Mouse (Mus musculus) olfactory bulb, adult 2 months (tissue): Measurements from ENCODE around the gene Polr2a. TPM values are rescaled to one million over a fixed set of nuclear protein-coding genes. Genes with fewer than 3 reads are reported as not detected.

Source experiments
- H3K27ac ChIP-seq: fragments of 200-500 bp; 2 replicates; pipeline ENCODE4 v1.5.1; 2012; ENCODE audit warnings: low read depth, low read length; ENCODE audit not compliant: insufficient read depth
- H3K4me1 ChIP-seq: fragments of 200-500 bp; 2 replicates; pipeline ENCODE4 v1.6.1; 2012; ENCODE audit warnings: low read length; ENCODE audit not compliant: control insufficient read depth, insufficient read depth
- H3K4me3 ChIP-seq: fragments of 200-500 bp; 2 replicates; pipeline ENCODE4 v1.5.1; 2012; ENCODE audit warnings: mild to moderate bottlenecking, low read depth, low read length, moderate library complexity; ENCODE audit not compliant: insufficient read depth
- CTCF ChIP-seq: fragments of 200-500 bp; IDR thresholded peaks from 2 replicates; pipeline ENCODE4 v1.5.1; 2012; ENCODE audit warnings: low read depth, mild to moderate bottlenecking, low read length, moderate library complexity; ENCODE audit not compliant: insufficient read depth
- POLR2A ChIP-seq: fragments of 200-500 bp; IDR thresholded peaks from 2 replicates; pipeline ENCODE4 v1.6.1; 2012; ENCODE audit warnings: mild to moderate bottlenecking, low read depth, low read length, moderate library complexity; ENCODE audit not compliant: insufficient read depth
- WGBS: fragments of 180-500 bp; shearing (Covaris S2); methylation state at CpG from one replicate; pipeline ENCODE4 v1.1.7; 2018; 5-methylcytosine and 5-hydroxymethylcytosine counted together
- polyA plus RNA-seq: library from polyadenylated mRNA; stranded (reverse); fragments of >200 nt; gene quantifications from 2 replicates; pipeline ENCODE4 v1.2.4, GENCODE M21; 2012; ENCODE audit warnings: low replicate concordance; ENCODE audit not compliant: missing spikeins, insufficient read depth, insufficient read length

The Polr2a gene
- polyA plus RNA-seq, 1 experiment, result 105 TPM

GRCm38 (mm10) chr11:69711082-69711481 is 47.4 kb downstream of the Polr2a start:
- 91% methylated on average over 2 of the region's 2 CpGs for WGBS

DNA sequence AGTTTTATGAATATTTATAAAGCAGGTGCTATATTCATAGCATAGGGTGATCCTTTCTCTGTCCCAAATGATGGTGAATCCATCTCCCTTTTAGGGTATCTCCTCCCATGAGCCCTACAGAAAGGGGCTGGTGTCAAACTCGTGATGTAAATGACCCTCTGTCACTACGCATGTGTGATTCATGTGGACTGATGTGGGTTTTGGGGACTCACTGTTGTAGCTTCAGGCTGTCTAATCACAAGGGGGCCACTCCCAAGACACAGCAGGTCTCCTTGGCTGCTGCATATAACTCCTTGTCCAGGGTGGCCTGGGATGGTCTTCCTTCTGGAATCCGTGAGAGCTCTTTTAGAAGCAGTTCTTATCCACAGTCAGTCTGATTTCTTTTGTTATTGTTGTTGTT is 48.0 kb downstream of the Polr2a start:
- no peak overlapping the region for H3K27ac ChIP-seq
- 85% methylated on average over 3 of the region's 3 CpGs for WGBS
- TF ChIP-seq CTCF (no peak), POLR2A (no peak)
- peaks cover 6% of the 10 kb centered on the region for H3K4me1 ChIP-seq
- no peak overlapping the region for H3K4me3 ChIP-seq

More at GRCm38 (mm10) chr11:69711082-69711481, 47.4 kb downstream of the Polr2a start:
- Histone ChIP-seq H3K27ac (no peak overlapping the region), H3K4me1 (peaks cover 6% of the 10 kb centered on the region), H3K4me3 (no peak overlapping the region)
- no peak for TF ChIP-seq CTCF
- TF ChIP-seq POLR2A, result no peak

DNA sequence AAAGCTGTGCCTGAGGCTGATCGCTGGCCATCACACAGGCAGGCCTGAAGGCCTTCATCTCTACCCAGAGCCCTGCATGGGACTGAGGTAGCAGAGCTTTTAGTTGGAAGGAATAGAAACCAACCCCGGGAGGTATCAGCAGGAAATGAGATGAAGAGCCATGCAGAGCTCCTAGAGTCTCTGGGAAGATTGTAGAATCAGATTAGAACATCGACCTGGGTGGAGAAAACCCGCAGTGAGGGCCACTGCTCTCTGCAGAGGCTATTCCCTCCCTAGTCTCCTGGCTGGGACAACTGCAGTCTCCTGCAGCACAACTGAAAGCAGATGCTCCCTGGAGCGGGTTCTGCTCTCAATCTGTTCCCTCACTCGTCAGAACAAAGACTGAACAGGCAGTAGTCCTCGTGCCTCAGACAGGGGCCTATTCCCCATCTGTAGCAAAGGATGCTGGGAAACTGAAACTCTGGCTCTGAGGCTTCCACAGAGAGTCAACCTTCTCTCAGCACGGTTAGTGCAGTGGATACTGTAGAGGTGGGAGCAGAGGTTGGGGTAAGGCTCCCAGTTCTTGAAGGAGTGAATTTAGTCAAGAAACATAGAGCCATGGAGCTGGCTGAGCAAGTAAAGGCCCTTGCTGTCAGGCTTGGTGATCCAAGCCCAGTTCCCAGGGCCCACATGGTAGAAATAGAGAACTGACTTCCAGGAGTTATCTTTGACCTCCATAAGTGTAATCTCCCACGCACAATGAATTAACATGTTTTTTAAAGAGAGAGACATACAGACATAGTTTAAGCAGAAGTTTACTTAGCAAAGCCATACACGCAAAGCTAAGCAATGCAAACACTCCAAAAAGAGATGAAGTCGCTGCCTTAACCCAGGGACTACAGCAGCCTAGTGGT is 48.6 kb downstream of the Polr2a start:
- peaks cover 6% of the 10 kb centered on the region for H3K4me1 ChIP-seq
- no peak for TF ChIP-seq POLR2A
- TF ChIP-seq CTCF, result no peak
- no peak overlapping the region for H3K4me3 ChIP-seq
- 70% methylated on average over 11 of the region's 11 CpGs for WGBS
- no peak overlapping the region for H3K27ac ChIP-seq

DNA sequence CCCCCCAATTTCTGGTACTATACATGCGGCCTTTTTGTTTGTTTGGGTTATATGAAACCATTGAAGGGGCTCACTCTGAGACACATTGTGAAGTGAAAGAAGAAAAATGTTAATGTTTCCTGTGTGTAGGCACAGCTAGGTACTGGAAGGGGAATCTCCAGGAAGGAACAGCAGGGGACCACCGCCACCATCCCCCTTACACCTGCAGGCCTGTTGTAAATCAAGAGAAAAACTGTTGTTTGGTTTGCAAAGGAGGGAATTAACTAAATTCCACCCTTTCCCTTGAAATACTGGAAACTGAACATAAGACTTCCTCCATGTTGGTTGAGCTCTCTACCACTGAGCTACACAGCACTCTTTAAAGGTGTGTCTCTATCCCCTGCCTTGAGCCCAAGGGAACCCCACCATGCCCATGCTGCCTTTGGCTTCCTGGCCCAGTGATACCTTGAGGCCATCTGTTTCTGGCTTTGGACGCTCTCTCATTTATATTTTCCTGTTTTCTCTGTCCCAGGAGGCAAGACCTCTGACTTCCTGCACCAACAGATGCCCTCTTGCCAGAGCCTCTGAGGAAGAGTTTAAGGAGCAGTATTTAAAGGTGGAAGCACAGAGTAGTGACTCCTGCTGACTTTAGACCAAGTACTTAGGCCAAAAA is 49.7 kb downstream of the Polr2a start:
- 97% methylated on average over 3 of the region's 3 CpGs for WGBS
- peaks cover 6% of the 10 kb centered on the region for H3K4me1 ChIP-seq
- TF ChIP-seq CTCF (no peak), POLR2A (no peak)
- no peak overlapping the region for H3K4me3 ChIP-seq
- no peak overlapping the region for H3K27ac ChIP-seq

DNA sequence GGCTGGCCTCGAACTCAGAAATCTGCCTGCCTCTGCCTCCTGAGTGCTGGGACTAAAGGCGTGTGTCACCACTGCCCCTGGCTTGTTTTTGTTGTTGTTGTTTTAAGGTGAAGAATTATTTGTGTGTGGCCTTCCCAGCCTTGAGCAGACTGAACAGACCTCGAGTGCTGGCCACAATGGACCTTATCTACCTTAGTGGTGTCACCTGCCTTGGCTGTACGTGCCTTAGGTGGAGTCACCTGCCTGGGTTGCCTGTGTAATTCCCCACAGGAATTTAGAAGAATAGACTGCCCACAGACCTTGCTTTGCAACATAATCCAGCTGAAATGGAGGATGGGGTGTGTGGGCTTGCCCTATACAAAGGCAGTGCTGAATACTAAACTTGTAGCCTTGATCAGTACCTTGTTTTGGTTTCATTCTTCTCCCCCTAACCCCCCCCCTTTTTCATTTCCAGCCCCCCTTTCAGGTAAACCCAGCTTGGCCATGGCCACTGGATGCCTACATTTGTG is 50.5 kb downstream of the Polr2a start:
- WGBS, result 93% methylated on average over 4 of the region's 4 CpGs
- Histone ChIP-seq H3K27ac (no peak overlapping the region), H3K4me1 (peaks cover 6% of the 10 kb centered on the region), H3K4me3 (no peak overlapping the region)
- TF ChIP-seq CTCF (no peak), POLR2A (no peak)

DNA sequence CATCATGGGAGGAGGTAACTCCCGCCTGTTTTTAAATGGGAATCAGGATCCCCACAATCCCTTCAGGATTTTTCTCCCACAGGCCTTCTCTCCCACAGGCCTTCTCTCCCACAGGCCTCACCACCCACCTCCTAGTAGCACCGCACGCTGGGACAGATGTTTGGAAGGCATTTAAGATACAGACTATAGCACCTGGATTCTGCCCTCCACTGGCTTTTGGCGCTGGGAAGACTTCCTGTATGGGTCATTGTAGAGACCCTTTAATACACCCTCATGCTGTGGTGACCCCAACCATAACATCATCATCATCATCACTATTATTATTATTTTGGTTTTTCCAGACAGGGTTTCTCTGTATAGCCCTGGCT is 51.0 kb downstream of the Polr2a start:
- Histone ChIP-seq H3K4me1 (peaks cover 6% of the 10 kb centered on the region), H3K4me3 (no peak overlapping the region), H3K27ac (no peak overlapping the region)
- 88% methylated on average over 4 of the region's 4 CpGs for WGBS
- TF ChIP-seq POLR2A (no peak), CTCF (no peak)

GRCm38 (mm10) chr11:69706775-69707479 is 51.5 kb downstream of the Polr2a start:
- Histone ChIP-seq H3K4me1 (peaks cover 6% of the 10 kb centered on the region), H3K4me3 (no peak overlapping the region), H3K27ac (no peak overlapping the region)
- WGBS, result 45% methylated on average over 6 of the region's 6 CpGs
- TF ChIP-seq POLR2A (no peak), CTCF (no peak)

GRCm38 (mm10) chr11:69704613-69705010 is 53.8 kb downstream of the Polr2a start:
- Histone ChIP-seq H3K27ac (no peak overlapping the region), H3K4me3 (no peak overlapping the region), H3K4me1 (peaks cover 6% of the 10 kb centered on the region)
- 49% methylated on average over 2 of the region's 2 CpGs for WGBS
- TF ChIP-seq CTCF (no peak), POLR2A (no peak)
